Mouse (Mus musculus): Measurements from ENCODE around the gene Pklr. TPM values are rescaled to one million over a fixed set of nuclear protein-coding genes. Genes with fewer than 3 reads are reported as not detected.

Gene Pklr
- 1.1 and 3.9 TPM in 2 replicates for polyA plus RNA-seq (2015; fragmentation: Nextera tagmentation; extraction: Ambion mirVana)

GRCm38 (mm10) chr3:89135958-89136357 is at the start of gene Pklr:
Gene Pklr (plus strand): TSS chr3:89136142.

GRCm38 (mm10) chr3:89093175-89093574 is 42.8 kb upstream of the Pklr start, which contains the start of gene Rusc1:
Gene Rusc1 (minus strand): TSS chr3:89093311.

DNA sequence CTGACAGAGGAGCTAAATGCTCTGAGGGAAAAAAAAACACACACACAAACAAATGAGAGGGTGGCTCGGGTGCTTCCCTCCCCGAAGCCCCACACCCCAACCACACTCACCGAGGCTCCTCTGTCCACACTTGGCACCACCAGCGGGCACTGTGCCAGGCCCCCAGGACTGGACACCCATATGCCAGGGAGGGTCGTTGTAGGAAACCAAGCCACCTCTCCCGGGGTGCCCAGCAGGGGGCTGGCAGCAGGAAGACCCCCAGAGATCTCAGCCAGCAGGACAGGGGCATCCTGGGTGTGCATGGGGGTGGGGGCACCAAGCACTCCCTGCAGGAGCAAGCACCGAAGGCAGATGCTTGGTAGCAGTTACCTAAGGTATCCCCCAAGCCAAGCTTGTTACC is 35.1 kb upstream of the Pklr start, which contains the start of gene Gm43738:
TSS of gene Gm43738 (minus strand) at position 289 of the 400 bp plus-strand sequence.

DNA sequence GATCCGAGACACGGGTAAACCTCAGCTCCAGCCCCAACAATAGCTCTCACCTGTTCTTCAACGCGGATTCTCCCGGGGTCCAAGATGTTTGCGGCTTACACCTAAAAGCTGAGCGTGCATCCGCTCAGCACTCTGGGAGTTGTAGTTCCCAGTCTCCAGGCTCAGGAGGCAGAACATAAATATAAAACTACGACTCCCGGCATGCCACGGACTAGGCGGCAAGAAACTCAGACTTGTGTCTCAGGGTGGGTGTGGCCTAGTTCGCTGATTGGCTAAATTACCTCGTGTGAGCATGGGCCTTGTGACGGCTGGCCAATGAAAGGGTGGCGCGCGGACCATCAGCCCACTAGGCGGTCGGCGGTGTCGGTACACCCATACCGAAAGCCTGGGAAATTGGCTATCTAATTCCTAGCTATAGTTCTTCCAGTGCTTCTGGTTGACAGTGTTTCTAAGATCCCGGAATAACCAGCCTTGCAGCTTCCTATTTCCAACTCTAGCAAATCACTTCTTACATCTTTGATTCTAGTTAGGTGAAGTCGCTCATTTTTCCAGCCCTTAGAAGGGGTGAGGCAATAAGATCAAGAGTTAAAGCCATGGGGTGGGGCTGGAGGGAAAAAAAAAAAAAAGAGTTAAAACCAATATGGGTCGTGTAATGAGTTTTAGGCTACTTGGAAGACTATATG is 34.0 kb upstream of the Pklr start, which contains the start of gene Fdps:
TSS of gene Fdps (minus strand) at position 148 of the 683 bp plus-strand sequence.

DNA sequence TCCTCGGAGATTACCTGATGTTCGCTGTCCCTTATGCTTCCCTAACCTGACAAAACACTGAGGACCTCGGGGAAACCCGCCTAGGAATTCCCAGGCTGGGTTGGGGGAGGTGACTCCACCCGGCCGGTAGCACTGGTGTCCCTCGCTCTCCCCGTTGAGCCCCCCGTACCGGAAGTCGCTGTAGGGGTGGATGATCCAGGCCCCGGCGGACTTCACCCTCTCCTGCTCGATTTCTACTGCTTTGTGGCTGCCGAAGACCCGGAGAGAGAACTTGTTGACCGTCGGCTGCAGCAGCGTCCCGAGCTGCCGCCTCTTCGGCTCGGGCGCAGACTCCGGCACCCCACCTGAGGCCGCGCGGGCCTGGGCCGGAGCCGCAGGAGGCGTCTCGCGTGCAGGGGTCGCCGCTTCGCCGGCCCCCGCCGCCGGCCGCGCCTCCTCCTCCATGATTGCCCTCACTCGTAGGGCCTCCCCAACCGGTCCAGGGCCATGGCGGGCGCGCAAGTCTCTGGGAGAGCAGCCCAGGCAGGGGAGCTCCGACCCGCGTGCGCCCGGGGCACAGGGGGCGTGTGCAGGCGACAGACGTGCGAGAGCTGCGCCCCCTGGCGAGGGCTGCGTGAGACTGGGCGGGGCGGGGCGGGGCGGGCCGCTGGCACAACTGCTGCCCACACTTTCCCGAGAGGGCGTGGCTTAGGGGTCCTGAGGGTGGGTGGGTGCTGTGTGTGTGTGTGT is 23.8 kb downstream of the Pklr start, which contains the start of gene Hcn3:
TSS of gene Hcn3 (minus strand) at position 581 of the 729 bp plus-strand sequence.

DNA sequence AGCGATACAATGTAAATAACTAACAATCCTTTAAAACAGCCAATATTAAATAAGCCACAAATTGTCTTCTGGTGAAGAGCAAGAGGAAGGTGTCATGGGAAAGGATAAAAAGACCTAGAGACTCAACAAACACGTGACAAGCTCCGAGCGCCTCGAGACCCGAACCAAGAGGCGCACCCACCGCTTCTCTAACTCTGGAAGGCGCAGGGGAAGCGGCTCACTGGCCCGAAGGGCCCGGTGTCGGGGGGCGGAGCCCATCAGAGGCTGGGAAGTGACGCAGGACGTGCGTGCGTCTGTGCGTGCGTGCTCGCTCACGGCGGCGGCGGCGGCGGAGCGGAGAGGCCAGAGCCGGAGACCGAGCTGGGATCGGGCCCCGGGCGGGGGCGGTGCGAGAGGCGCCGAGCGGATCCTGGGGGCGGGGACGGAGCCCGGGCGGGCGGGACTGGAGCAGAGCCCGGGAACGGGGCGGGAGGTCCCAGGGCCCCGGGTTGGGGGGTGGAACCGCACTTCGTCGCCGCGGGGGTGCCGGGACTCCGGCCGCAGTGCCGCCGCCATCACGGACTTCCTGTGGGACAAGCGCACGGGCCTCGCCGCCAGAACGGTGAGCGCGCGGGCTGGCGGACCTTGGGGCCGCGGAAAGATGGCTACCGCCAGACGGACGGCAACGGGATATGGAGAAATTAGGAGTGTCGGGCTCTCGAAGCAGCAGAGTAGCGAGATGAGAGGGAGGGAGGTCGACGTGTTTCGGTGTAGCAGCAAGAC is 28.7 kb downstream of the Pklr start, which contains the start of gene Clk2:
TSS of gene Clk2 (plus strand) at position 290 of the 762 bp plus-strand sequence.

DNA sequence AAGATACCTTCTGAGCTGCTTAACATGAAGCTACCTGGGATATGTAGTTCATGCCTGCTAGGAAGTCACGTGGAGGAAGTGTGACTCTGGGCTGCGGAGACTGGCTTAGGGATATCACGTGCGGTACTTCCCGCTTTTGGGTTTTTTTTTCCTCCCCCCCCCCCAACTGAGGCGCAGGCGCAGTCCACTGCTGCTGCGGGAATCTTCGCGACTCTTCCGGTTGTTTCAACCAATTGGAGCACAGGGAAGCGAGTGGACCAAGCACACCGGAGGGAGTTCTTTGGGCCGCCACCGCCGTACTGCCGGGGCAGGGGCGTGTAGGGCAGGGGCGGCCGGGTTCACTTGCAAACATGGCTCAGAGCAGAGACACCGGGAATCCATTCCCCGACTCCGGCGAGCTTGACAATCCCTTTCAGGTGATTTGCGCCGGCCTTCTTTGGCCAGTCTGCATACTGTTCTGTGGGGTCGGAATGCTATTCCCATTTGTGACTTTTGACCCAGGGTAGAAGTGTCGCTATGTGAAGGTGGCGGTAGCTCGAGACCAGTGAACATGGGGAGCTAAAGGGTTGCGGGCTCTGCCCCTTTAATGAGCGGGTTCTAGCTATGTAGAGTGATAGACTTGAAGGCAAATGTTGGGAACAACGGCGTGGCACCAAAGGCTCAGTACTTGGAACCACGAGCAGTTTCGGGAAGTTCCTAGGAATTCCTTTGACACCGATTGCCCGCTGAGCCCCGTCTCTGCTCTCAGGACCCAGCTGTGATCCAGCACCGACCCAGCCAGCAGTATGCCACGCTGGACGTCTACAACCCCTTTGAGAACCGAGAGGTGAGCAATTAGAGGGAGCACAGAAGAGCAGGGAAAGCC is 41.5 kb downstream of the Pklr start, which contains the start of gene Scamp3:
TSS of gene Scamp3 (plus strand) at position 232 of the 865 bp plus-strand sequence.

GRCm38 (mm10) chr3:89183058-89183958 is 47.4 kb downstream of the Pklr start, which contains the start of gene Fam189b:
Gene Fam189b (plus strand): TSS chr3:89183143.

Other genes with a start within 250 kb of the Pklr start
- gene Msto1, start 222.1 kb upstream of the Pklr start, polyA plus RNA-seq (2015; fragmentation: Nextera tagmentation; extraction: Ambion mirVana), result 21.5 and 34.1 TPM in 2 replicates
- 9.6 and 13.6 TPM in 2 replicates for gene Ash1l, start 185.5 kb upstream of the Pklr start, polyA plus RNA-seq (2015; fragmentation: Nextera tagmentation; extraction: Ambion mirVana)
- 99.1 and 149 TPM in 2 replicates for gene Dap3, start 185.0 kb upstream of the Pklr start, polyA plus RNA-seq (2015; fragmentation: Nextera tagmentation; extraction: Ambion mirVana)
- gene Rusc1, start 42.8 kb upstream of the Pklr start, polyA plus RNA-seq (2015; fragmentation: Nextera tagmentation; extraction: Ambion mirVana), result 21.4 and 28.7 TPM in 2 replicates
- 0.07 TPM in 1 of 2 replicates, not detected in the other for gene Gm43738, start 35.0 kb upstream of the Pklr start, polyA plus RNA-seq (2015; fragmentation: Nextera tagmentation; extraction: Ambion mirVana)
- 166 and 200 TPM in 2 replicates for gene Fdps, start 34.2 kb upstream of the Pklr start, polyA plus RNA-seq (2015; fragmentation: Nextera tagmentation; extraction: Ambion mirVana)
- gene Hcn3, start 24.1 kb downstream of the Pklr start, polyA plus RNA-seq (2015; fragmentation: Nextera tagmentation; extraction: Ambion mirVana), result 5.8 and 7.6 TPM in 2 replicates
- gene Clk2, start 28.7 kb downstream of the Pklr start, polyA plus RNA-seq (2015; fragmentation: Nextera tagmentation; extraction: Ambion mirVana), result 12.7 and 19.7 TPM in 2 replicates
- 75.6 and 121 TPM in 2 replicates for gene Scamp3, start 41.3 kb downstream of the Pklr start, polyA plus RNA-seq (2015; fragmentation: Nextera tagmentation; extraction: Ambion mirVana)
- gene Fam189b, start 47.0 kb downstream of the Pklr start, polyA plus RNA-seq (2015; fragmentation: Nextera tagmentation; extraction: Ambion mirVana), result 22.3 and 31.0 TPM in 2 replicates
- 38.2 and 55.0 TPM in 2 replicates for gene Gba, start 66.8 kb downstream of the Pklr start, polyA plus RNA-seq (2015; fragmentation: Nextera tagmentation; extraction: Ambion mirVana)
- 34.1 and 36.8 TPM in 2 replicates for gene Thbs3, start 79.0 kb downstream of the Pklr start, polyA plus RNA-seq (2015; fragmentation: Nextera tagmentation; extraction: Ambion mirVana)
- 176 and 209 TPM in 2 replicates for gene Mtx1, start 90.9 kb downstream of the Pklr start, polyA plus RNA-seq (2015; fragmentation: Nextera tagmentation; extraction: Ambion mirVana)
- gene Muc1, start 92.9 kb downstream of the Pklr start, polyA plus RNA-seq (2015; fragmentation: Nextera tagmentation; extraction: Ambion mirVana), result 0.90 and 0.91 TPM in 2 replicates
- 301 and 333 TPM in 2 replicates for gene Krtcap2, start 109.8 kb downstream of the Pklr start, polyA plus RNA-seq (2015; fragmentation: Nextera tagmentation; extraction: Ambion mirVana)
- gene Trim46, start 110.2 kb downstream of the Pklr start, polyA plus RNA-seq (2015; fragmentation: Nextera tagmentation; extraction: Ambion mirVana), result 2.4 and 7.3 TPM in 2 replicates
- gene Dpm3, start 123.2 kb downstream of the Pklr start, polyA plus RNA-seq (2015; fragmentation: Nextera tagmentation; extraction: Ambion mirVana), result 221 and 274 TPM in 2 replicates
- 111 and 136 TPM in 2 replicates for gene Slc50a1, start 134.4 kb downstream of the Pklr start, polyA plus RNA-seq (2015; fragmentation: Nextera tagmentation; extraction: Ambion mirVana)
- gene Efna1, start 145.0 kb downstream of the Pklr start, polyA plus RNA-seq (2015; fragmentation: Nextera tagmentation; extraction: Ambion mirVana), result 24.9 and 28.6 TPM in 2 replicates
- 2.8 and 8.6 TPM in 2 replicates for gene Efna3, start 186.8 kb downstream of the Pklr start, polyA plus RNA-seq (2015; fragmentation: Nextera tagmentation; extraction: Ambion mirVana)
- gene Efna4, start 201.9 kb downstream of the Pklr start, polyA plus RNA-seq (2015; fragmentation: Nextera tagmentation; extraction: Ambion mirVana), result 4.9 and 6.7 TPM in 2 replicates
- gene Adam15, start 213.9 kb downstream of the Pklr start, polyA plus RNA-seq (2015; fragmentation: Nextera tagmentation; extraction: Ambion mirVana), result 53.7 and 56.4 TPM in 2 replicates
- 0.07 and 0.13 TPM in 2 replicates for gene Dcst2, start 225.8 kb downstream of the Pklr start, polyA plus RNA-seq (2015; fragmentation: Nextera tagmentation; extraction: Ambion mirVana)
- 0.22 and 0.35 TPM in 2 replicates for gene Dcst1, start 229.1 kb downstream of the Pklr start, polyA plus RNA-seq (2015; fragmentation: Nextera tagmentation; extraction: Ambion mirVana)